Mouse (Mus musculus) inflammation-experienced regulatory T-cells, adult 16 weeks (primary cell): ENCODE measurements around the gene Gm16867. TPM values are rescaled to one million over a fixed set of nuclear protein-coding genes. Genes with fewer than 3 reads are reported as not detected.

Source experiments
- polyA plus RNA-seq: library from polyadenylated mRNA; unstranded; fragments of 100-300 nt; shearing (Covaris generic); gene quantifications from one replicate; pipeline ENCODE4 v1.2.1, GENCODE M21; 2017

Gene Gm16867
- polyA plus RNA-seq: 0.41 TPM

DNA sequence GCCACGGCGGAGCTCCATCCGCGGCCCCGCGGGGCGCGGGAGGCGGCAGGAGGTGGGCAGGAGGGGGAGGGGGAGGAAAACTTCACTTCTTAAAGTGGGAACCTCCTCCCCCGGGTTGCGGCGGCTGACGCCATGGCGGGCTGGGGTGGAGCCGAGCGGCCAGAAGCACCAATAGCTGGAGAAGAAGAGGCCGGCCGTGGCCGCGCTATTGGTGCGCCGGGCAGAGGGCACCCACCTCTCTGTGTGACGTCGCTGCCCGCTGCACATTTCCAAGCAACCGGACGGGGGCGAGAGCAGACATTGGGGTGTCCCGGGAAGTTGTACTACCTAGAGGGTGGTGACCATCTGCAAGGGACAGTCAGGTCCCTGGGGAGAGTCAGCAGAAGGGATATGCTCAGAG, at the start of gene Gm16867:
TSS of gene Gm16867 (minus strand) at position 189 of the 400 bp plus-strand sequence.

DNA sequence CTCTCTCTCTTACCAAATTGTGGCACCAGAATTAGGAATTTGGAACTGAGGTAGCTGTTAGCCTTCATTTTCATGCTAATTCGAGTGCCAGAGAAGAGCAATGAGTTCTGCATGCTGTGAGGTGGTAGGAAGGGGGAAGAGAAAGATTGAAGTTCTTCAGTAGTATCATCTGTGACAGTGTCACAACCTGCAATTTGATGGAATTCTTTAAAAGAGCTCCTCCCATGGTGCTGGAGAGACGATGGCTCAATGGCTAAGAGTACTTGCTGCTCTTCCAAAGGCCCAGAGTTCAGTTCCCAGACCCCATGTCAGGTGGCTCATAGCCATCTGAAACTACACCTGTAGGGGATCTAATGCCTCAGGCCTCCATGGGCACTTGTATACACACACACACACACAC, 9.3 kb upstream of the Gm16867 start, which contains the start of gene Gm27179:
TSS of gene Gm27179 (minus strand) at position 101 of the 400 bp plus-strand sequence.

Other genes starting within 250 kb of the Gm16867 start
- 0.07 TPM for gene Synb, start 209.1 kb downstream of the Gm16867 start, polyA plus RNA-seq
- gene Gm27179, start 9.2 kb upstream of the Gm16867 start, polyA plus RNA-seq: 0.11 TPM
- 15.7 TPM for gene Entpd4b, start 52.1 kb upstream of the Gm16867 start, polyA plus RNA-seq